Mouse (Mus musculus) heart, postnatal 0 days (tissue): ENCODE results near the gene Gadd45a. TPM values are rescaled to one million over a fixed set of nuclear protein-coding genes. Genes with fewer than 3 reads are reported as not detected.
A peak's percentile ranks its signal among the peaks of the same experiment; 100 is the strongest.

Source experiments
- ATAC-seq: fragments of 200-750 bp; cut with Nextera tagmentation; 2 replicates; pipeline ENCODE4 v1.8.0; 2017; ENCODE audit warnings: low read depth, moderate number of reproducible peaks, moderate library complexity; ENCODE audit not compliant: insufficient read depth
- DNase-seq: peaks from one replicate; pipeline ENCODE4 v3.0.0-alpha.2; 2016; ENCODE audit warnings: low spot score
- H3K27ac ChIP-seq: fragments of 300-500 bp; sonication (generic); 2 replicates; pipeline ENCODE4 v1.5.1; 2014; ENCODE audit warnings: low read depth, mild to moderate bottlenecking
- H3K27me3 ChIP-seq: fragments of 300-500 bp; sonication (generic); 2 replicates; pipeline ENCODE4 v1.6.1; 2014; ENCODE audit warnings: low read length, mixed read lengths; ENCODE audit not compliant: control insufficient read depth, insufficient read depth
- H3K36me3 ChIP-seq: fragments of 300-500 bp; sonication (generic); replicated peaks from 2 replicates; pipeline ENCODE4 v1.6.1; 2014; ENCODE audit warnings: low read length, mixed read lengths; ENCODE audit not compliant: control insufficient read depth, insufficient read depth
- H3K4me1 ChIP-seq: fragments of 300-500 bp; sonication (generic); 2 replicates; pipeline ENCODE4 v1.6.1; 2014; ENCODE audit warnings: antibody characterized with exemption; ENCODE audit not compliant: control insufficient read depth, insufficient read depth
- H3K4me2 ChIP-seq: fragments of 300-500 bp; sonication (generic); 2 replicates; pipeline ENCODE4 v1.6.1; 2014; ENCODE audit warnings: low read depth, mild to moderate bottlenecking, low read length, moderate library complexity
- H3K4me3 ChIP-seq: fragments of 300-500 bp; sonication (generic); 2 replicates; pipeline ENCODE4 v1.5.1; 2014; ENCODE audit warnings: low read depth, low read length
- H3K9ac ChIP-seq: fragments of 300-500 bp; sonication (generic); replicated peaks from 2 replicates; pipeline ENCODE4 v1.6.1; 2014; ENCODE audit warnings: low read depth, low read length, mixed read lengths
- H3K9me3 ChIP-seq: fragments of 300-500 bp; sonication (generic); replicated peaks from 2 replicates; pipeline ENCODE4 v1.6.1; 2016; ENCODE audit warnings: low read length; ENCODE audit not compliant: control insufficient read depth
- CTCF ChIP-seq: IDR thresholded peaks from 2 replicates; pipeline ENCODE4 v1.5.1; 2016; ENCODE audit warnings: antibody characterized with exemption, control low read depth, low read depth
- EP300 ChIP-seq: IDR thresholded peaks from 2 replicates; pipeline ENCODE4 v1.6.1; 2016; ENCODE audit warnings: antibody characterized with exemption, low read depth
- whole genome bisulfite sequencing: fragments of 180-500 bp; shearing (Covaris S2); extraction: QIAGEN DNeasy Blood & Tissue Kit; methylation state at CpG from one replicate; pipeline ENCODE4 v1.1.7; 2014; 5-methylcytosine and 5-hydroxymethylcytosine counted together
- polyA plus RNA-seq: library from polyadenylated mRNA; unstranded; fragments of >200 nt; fragmentation: Nextera tagmentation; extraction: Ambion mirVana; gene quantifications from 2 replicates; pipeline ENCODE4 v1.2.1, GENCODE M21; 2015
- total RNA-seq: library from RNA; depleted of rRNA; stranded (reverse); fragments of >200 nt; gene quantifications from 2 replicates; pipeline ENCODE4 v1.2.3, GENCODE M21; 2014; ENCODE audit warnings: low replicate concordance

Gadd45a gene
- total and polyA plus RNA-seq, 2 experiments from 2014 or later = 13.2 to 14.5 TPM

GRCm38 (mm10) chr6:67077477-67077876 lies 40.2 kb upstream of the Gadd45a start:
- 0 out of 2 replicates have a peak, but pooled peaks cover 5% of the 10 kb centered on the region for H3K4me1 ChIP-seq
- H3K4me2 ChIP-seq = no peak overlapping the region
- no peak overlapping the region for H3K4me3 ChIP-seq
- no peak overlapping the region for H3K9ac ChIP-seq
- H3K27ac ChIP-seq = peak overlapping the region; percentile 37; the same call in 1 of the 2 replicates
- DNase-seq (peak; percentile 41), ATAC-seq (peak; percentile 53; the same call in 1 of the 2 replicates)
- no peaks in the 10 kb centered on the region for H3K36me3 ChIP-seq
- no peaks in the 10 kb centered on the region for H3K27me3 ChIP-seq
- WGBS = 37% methylated on average over 3 of the region's 3 CpGs
- no peaks in the 10 kb centered on the region for H3K9me3 ChIP-seq
- TF ChIP-seq CTCF (no peak), EP300 (no peak)

DNA sequence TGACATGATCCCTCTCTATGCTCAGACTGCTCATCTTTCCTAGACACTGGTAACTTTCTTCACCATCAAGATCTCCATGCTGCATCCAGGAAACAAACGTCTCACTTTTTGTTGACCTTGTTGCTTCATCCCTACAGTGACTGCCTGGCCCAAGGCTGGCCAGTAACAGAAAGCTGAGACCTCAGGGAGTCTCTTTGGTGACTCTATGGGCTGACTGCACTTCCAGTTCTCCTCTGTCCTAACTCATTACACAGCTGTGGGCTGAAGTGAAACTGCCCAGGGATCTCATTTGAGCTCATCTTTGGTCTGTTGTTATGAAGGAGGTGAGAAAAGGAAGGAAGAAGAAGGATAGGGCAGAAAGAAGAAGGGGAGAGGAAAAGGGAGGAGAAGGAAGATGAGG lies 39.1 kb upstream of the Gadd45a start:
- Histone ChIP-seq H3K4me2 (no peak overlapping the region), H3K4me1 (0 out of 2 replicates have a peak, but pooled peaks cover 5% of the 10 kb centered on the region), H3K27me3 (no peaks in the 10 kb centered on the region), H3K4me3 (no peak overlapping the region), H3K9me3 (no peaks in the 10 kb centered on the region), H3K27ac (no peak overlapping the region), H3K36me3 (no peaks in the 10 kb centered on the region), H3K9ac (no peak overlapping the region)
- TF ChIP-seq EP300 = no peak
- no peak for TF ChIP-seq CTCF
- WGBS = 56% methylated on average over 1 of the region's 1 CpGs
- DNase-seq (no peak), ATAC-seq (no peak)

DNA sequence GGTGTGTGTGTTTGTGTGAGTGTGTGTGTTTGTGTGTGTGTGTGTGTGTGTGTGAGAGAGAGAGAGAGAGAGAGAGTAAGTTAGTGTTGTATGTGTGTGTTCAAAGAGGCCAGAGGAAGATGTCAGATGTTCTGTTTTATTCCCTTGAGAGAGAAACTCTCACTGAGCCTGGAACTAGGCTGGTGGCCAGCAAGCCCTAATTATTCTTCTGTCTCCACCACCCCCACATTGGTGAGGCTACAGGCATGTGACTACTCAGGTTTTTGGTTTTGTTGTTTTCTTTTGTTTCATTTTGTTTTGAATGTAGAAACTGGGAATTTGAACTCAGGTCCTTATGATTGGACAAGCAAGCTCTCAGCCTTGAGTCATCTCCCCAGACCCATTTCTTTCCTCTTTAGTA lies 37.6 kb upstream of the Gadd45a start:
- Histone ChIP-seq H3K36me3 (no peaks in the 10 kb centered on the region), H3K9ac (no peak overlapping the region), H3K4me3 (no peak overlapping the region), H3K27me3 (no peaks in the 10 kb centered on the region), H3K9me3 (no peaks in the 10 kb centered on the region), H3K27ac (no peak overlapping the region), H3K4me1 (0 out of 2 replicates have a peak, but pooled peaks cover 8% of the 10 kb centered on the region), H3K4me2 (no peak overlapping the region)
- no peak for TF ChIP-seq EP300
- no peak for ATAC-seq
- no peak for DNase-seq

DNA sequence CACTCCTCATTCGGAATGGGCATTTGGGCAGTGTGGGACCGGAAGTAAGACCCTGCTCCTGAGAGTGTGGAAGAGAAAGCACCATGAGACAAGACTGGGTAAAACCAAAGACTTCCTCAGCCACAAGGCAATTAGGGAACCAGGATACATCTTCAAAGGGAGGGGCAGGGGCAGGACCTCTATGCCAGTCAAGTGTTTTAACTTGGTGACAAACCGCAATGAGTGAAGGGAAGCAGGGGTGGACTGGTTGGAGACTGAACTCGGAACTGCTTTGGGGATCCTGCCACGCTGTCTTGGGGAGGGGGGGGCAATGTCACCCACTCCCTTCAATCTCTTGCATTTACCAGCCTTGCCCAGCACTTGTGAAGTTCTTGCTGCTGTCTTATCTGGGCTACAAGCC lies 36.7 kb upstream of the Gadd45a start:
- Histone ChIP-seq H3K27ac (no peak overlapping the region), H3K4me2 (no peak overlapping the region), H3K36me3 (no peaks in the 10 kb centered on the region), H3K9ac (no peak overlapping the region), H3K9me3 (no peaks in the 10 kb centered on the region), H3K4me3 (no peak overlapping the region), H3K4me1 (0 out of 2 replicates have a peak, but pooled peaks cover 8% of the 10 kb centered on the region), H3K27me3 (no peaks in the 10 kb centered on the region)
- no peak for DNase-seq
- no peak for ATAC-seq
- 74% methylated on average over 5 of the region's 5 CpGs for WGBS
- TF ChIP-seq CTCF (no peak), EP300 (no peak)

DNA sequence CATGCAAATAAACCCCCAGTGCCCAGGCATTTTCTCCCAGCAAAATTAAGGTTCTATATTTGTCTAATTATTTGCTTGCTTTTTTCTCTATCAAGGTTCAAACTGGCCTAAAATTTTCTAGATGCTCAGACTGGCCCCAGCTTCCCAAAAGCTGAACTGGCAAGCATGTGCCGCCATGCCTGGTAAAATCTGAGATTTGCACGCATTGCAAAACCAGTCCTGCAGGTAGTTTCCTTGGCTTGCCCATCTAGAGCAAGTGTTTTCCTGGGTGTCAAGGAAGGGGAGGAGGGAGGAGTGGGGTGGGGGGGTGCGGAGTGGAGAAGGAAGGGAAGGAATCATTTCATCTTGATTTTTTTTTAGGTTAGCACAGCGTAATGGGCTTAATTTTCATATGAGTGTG lies 36.2 kb upstream of the Gadd45a start:
- ATAC-seq (no peak), DNase-seq (no peak)
- no peak for TF ChIP-seq EP300
- no peak for TF ChIP-seq CTCF
- H3K9me3 ChIP-seq = no peaks in the 10 kb centered on the region
- H3K4me2 ChIP-seq = no peak overlapping the region
- H3K27me3 ChIP-seq = no peaks in the 10 kb centered on the region
- H3K4me1 ChIP-seq = 0 out of 2 replicates have a peak, but pooled peaks cover 8% of the 10 kb centered on the region
- no peak overlapping the region for H3K4me3 ChIP-seq
- no peaks in the 10 kb centered on the region for H3K36me3 ChIP-seq
- 83% methylated on average over 4 of the region's 4 CpGs for WGBS
- H3K27ac ChIP-seq = no peak overlapping the region
- no peak overlapping the region for H3K9ac ChIP-seq

DNA sequence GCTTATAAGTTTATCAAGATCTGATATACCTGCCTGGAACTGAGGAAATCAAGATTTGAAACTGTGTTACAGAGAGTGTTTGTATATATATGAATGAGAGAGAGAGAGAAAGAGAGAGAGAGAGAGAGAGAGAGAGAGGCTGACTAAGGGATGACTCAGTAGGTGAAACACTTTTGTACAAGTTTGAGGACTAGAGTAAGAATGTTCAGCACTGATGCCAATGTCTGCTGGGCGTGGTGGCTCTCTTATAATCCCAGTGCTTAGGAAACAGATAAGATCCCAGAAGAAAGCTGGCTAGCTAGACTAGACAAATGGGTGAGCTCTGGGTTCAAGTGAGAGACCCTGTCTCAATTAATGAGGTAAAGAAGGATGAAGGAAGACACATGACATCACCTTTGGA lies 34.4 kb upstream of the Gadd45a start:
- H3K27me3 ChIP-seq = no peaks in the 10 kb centered on the region
- no peaks in the 10 kb centered on the region for H3K9me3 ChIP-seq
- 0 out of 2 replicates have a peak, but pooled peaks cover 8% of the 10 kb centered on the region for H3K4me1 ChIP-seq
- no peak overlapping the region for H3K27ac ChIP-seq
- DNase-seq (no peak), ATAC-seq (no peak)
- H3K36me3 ChIP-seq = no peaks in the 10 kb centered on the region
- 67% methylated on average over 1 of the region's 1 CpGs for WGBS
- no peak for TF ChIP-seq CTCF
- no peak for TF ChIP-seq EP300
- no peak overlapping the region for H3K4me2 ChIP-seq
- H3K4me3 ChIP-seq = no peak overlapping the region
- no peak overlapping the region for H3K9ac ChIP-seq
